Mouse (Mus musculus) heart, adult 2 months (tissue): ENCODE measurements around the gene Uba3.

Source experiments
- CTCF ChIP-seq: fragments of 200-600 bp; IDR thresholded peaks from 2 replicates; pipeline ENCODE4 v1.8.1; 2022; ENCODE audit warnings: antibody characterized with exemption, mild to moderate bottlenecking, moderate library complexity
- EP300 ChIP-seq: fragments of 200-500 bp; IDR thresholded peaks from 2 replicates; pipeline ENCODE4 v1.6.1; 2011; ENCODE audit warnings: low read depth, low read length, control low read depth; ENCODE audit not compliant: insufficient read depth

GRCm38 (mm10) chr6:97222931-97223467, 17.6 kb upstream of the Uba3 start:
- TF ChIP-seq EP300 (no peak), CTCF (no peak)
